Mouse (Mus musculus): Measurements from ENCODE around the gene Tnf. TPM values are rescaled to one million over a fixed set of nuclear protein-coding genes. Genes with fewer than 3 reads are reported as not detected.
"Not testable (repeated sequence)": the region's sequence is repeated elsewhere in the genome, so short reads cannot be mapped to it uniquely, and the experiment has no call there.

The Tnf gene
- total RNA-seq, 2 experiments from 2014 or later, result 8.3 to 19.2 TPM

- ATAC-seq (replicated peaks; ENCODE audit: low FRiP score, poor library complexity, severe bottlenecking), result peak; percentile 66
Measured at GRCm38 (mm10) chr17:35235614-35236389, 34.0 kb upstream of the Tnf start, which contains the start of gene Nfkbil1. TSS of gene Nfkbil1 (minus strand) at chr17:35235792.

DNA sequence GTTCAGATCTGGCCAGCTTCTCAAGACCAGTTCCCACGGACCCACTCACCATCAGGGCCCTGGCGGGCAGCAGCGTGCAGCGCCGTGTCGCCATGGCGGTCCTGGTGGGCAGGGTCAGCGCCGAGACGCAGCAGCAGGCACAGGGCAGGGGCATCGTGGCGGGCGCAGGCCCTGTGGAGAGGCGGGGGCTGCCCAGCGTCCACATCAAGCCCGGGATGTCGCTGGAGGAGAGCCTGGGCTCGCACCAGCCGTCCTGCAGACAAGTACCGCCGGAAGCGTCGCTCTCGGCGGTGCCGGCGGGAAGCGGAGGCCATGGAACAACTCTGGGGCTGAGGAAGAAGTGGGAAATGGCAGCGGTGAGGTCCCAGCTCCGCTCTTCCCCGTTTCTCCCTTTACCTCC is 33.1 kb upstream of the Tnf start:
- no peak for ATAC-seq (replicated peaks; ENCODE audit: low FRiP score, poor library complexity, severe bottlenecking)

DNA sequence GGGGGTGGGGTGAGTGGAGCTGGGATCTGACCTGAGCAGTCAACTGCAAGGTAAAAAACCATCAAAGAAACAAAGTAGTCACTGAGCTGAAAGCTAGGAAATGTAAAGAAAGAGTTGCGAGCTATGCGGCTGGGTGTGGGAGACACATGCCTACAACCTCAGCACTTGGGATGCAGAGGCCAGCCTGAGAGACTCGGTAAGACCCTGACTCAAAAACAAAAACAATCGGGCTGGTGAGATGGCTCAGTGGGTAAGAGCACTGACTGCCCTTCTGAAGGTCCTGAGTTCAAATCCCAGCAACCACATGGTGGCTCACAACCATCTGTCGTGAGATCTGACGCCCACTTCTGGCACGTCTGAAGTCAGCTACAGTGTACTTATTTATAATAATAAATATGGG is 32.3 kb upstream of the Tnf start:
- not testable (repeated sequence) for ATAC-seq (replicated peaks; ENCODE audit: low FRiP score, poor library complexity, severe bottlenecking)

DNA sequence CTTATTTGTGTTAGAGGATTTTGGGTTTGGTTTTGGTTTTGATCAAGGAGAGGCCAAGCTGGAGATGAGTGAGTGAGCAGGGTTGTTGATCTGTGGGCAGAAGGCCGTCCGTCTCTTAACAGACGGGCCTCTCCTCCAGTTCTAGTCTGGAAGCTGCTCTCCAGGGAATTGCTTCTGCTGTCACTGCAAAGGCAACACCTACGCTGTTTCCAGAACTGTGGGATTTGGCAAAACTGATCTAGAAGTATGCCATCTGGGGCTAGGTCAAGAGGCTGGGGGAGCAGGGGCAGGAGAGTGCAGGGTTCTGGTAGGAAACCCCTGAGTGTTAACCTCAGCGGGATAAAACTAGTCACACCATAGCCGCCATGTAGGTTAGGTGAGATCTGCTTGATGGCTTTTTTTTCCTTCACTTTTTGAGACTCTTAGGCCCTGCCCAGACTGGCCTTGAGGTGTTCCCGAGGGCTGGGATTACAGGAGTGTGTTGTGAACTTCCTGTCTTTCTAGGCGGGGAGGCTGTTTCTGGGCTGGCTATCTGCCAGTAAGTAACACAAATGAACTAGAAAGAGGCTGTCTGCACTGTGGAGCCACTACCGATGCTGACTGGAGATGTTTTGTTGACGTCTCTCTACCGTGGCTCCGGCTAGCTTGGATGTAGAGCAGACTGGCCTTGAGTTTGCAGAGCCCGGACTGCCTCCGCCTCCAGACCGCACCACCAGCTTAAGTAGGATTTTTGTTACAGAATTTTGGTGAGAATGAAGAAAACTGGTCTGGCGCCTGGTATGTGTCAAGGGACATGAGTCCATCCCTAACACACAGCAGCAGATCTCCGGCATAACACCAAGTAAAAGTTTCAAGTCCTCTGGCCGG is 31.5 kb upstream of the Tnf start, which contains the start of gene Atp6v1g2:
Gene Atp6v1g2, plus strand, starts transcription at position 547 of the 867 bp plus-strand sequence.
- no peak for ATAC-seq (replicated peaks; ENCODE audit: low FRiP score, poor library complexity, severe bottlenecking)

GRCm38 (mm10) chr17:35232659-35233058 is 30.9 kb upstream of the Tnf start:
- ATAC-seq (replicated peaks; ENCODE audit: low FRiP score, poor library complexity, severe bottlenecking), result no peak

- ATAC-seq (replicated peaks; ENCODE audit: low FRiP score, poor library complexity, severe bottlenecking), result peak; percentile 64
Measured at GRCm38 (mm10) chr17:35232043-35232442, 30.2 kb upstream of the Tnf start.

DNA sequence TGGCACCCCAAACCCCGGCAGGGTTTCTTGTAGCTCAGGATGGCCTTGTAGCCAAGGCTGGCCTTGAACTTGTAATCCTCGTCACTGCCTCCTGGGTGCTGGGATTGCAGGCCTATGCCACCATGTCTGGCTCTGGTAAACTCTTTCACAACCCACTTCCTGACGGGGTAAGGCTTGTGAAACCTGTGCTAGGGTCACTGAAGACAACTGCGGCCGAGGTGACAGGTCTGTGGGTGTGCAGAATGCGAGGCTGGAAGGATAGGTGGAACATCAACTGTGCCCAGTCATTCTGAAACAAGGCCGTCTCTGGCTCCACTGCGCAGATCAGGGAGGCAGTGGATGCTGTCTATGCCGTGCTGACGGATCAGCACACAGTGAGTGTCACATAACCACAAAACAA is 29.2 kb upstream of the Tnf start:
- no peak for ATAC-seq (replicated peaks; ENCODE audit: low FRiP score, poor library complexity, severe bottlenecking)

GRCm38 (mm10) chr17:35226561-35227046 is 24.8 kb upstream of the Tnf start:
- ATAC-seq (replicated peaks; ENCODE audit: low FRiP score, poor library complexity, severe bottlenecking), result no peak

- no peak for ATAC-seq (replicated peaks; ENCODE audit: low FRiP score, poor library complexity, severe bottlenecking)
Measured at GRCm38 (mm10) chr17:35225456-35225855, 23.6 kb upstream of the Tnf start.

DNA sequence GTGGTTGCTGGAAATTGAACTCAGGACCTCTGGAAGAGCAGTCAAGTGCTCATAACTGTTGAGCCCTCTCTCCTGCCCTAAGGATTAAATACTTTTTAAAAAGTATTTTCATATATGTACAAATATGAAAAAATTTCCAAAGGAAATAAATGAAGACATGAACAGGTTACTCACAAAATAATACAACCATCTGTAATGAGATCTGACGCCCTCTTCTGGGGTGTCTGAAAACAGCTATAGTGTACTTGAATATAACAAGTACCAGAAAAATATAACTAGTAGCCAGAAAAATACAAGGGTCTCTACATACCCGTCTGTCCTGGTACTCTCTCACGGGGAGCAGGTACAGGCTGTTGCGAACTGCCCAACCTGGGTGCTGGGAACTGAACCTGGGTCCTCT is 22.8 kb upstream of the Tnf start:
- ATAC-seq (replicated peaks; ENCODE audit: low FRiP score, poor library complexity, severe bottlenecking), result no peak

DNA sequence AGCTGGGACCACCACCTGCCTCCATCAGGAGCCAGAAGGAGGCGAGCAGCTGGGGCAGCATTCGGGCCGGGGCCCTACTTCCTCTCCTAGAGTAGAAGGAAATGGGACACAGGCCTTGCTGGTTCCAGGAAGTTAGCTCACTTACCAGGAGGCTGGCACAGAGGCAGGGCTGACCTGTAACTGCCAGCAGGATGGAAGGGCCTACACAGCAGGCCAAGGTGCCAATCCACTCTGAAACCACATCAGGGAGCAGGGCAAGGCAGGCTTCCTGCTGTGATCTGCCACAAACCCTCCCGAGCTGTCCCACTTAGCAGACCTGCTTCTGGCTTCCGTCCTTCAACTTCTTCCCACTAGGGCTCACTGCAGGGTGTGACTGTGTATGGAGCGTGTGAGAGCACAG is 20.5 kb upstream of the Tnf start:
- ATAC-seq (replicated peaks; ENCODE audit: low FRiP score, poor library complexity, severe bottlenecking), result no peak

GRCm38 (mm10) chr17:35220156-35220952 is 18.5 kb upstream of the Tnf start, which contains the start of gene Gm16181:
TSS of gene Gm16181 (plus strand) at chr17:35220834.
- no peak for ATAC-seq (replicated peaks; ENCODE audit: low FRiP score, poor library complexity, severe bottlenecking)

DNA sequence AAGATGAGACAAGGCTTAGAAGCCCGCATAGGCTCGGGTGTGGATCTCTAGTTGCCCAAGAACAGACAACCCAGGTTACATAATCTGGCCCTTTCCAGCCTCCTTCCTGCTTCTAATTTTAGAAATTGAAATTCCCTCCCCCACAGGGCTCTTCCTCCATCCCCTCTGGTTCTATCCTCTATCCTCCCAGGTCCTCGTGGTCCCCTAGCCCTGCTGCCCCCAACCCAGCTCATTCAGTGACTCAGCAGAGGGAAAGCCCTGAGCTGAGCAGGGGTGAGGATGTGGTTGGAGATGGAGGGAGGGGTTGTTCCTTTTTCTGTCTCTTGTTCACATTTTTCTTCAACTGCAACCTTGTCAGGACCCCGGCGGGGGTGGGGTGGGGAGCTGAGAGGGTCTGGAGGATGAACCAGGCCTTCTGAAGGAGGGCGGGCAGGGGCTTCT is 17.8 kb upstream of the Tnf start:
- ATAC-seq (replicated peaks; ENCODE audit: low FRiP score, poor library complexity, severe bottlenecking), result no peak

- no peak for ATAC-seq (replicated peaks; ENCODE audit: low FRiP score, poor library complexity, severe bottlenecking)
Measured at GRCm38 (mm10) chr17:35218516-35219193, 16.8 kb upstream of the Tnf start.

DNA sequence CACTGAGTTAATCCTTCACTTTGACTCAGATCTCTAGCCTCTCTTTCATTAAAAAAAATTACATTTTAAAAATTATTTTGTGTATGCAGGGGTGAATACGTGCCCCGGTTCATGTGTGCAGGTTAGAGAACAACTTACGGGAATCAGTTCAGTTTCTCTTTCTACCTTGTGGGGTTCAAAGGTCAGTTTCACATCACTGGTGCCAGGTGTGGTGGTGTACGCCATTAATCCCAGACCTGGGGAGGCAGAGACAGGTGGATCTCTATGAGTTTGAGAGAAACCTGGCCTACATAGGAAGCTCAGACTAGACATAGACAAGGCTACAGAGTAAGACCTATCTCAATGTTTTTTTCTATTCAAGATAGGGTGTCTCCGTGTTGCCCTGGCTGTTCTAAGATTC is 11.3 kb upstream of the Tnf start:
- no peak for ATAC-seq (replicated peaks; ENCODE audit: low FRiP score, poor library complexity, severe bottlenecking)

DNA sequence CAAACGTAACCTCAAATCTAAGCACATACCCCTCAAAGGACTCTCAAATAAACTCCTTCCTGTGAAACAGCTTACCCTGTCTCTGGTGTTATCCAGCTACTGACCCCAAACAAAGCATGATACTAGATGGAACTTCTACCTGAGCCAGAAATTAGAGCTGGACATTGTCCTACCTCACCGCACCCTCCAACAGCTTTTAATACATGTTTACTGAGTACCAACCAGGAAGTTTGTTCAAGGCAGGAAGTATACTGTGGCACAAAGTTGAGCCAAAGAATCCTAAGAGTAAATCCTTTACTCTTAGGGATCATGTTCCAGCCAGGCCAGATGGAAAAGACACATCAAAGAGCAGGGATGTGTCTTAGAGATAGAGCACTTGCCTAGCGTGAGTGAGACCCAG is 8.8 kb upstream of the Tnf start:
- no peak for ATAC-seq (replicated peaks; ENCODE audit: low FRiP score, poor library complexity, severe bottlenecking)

DNA sequence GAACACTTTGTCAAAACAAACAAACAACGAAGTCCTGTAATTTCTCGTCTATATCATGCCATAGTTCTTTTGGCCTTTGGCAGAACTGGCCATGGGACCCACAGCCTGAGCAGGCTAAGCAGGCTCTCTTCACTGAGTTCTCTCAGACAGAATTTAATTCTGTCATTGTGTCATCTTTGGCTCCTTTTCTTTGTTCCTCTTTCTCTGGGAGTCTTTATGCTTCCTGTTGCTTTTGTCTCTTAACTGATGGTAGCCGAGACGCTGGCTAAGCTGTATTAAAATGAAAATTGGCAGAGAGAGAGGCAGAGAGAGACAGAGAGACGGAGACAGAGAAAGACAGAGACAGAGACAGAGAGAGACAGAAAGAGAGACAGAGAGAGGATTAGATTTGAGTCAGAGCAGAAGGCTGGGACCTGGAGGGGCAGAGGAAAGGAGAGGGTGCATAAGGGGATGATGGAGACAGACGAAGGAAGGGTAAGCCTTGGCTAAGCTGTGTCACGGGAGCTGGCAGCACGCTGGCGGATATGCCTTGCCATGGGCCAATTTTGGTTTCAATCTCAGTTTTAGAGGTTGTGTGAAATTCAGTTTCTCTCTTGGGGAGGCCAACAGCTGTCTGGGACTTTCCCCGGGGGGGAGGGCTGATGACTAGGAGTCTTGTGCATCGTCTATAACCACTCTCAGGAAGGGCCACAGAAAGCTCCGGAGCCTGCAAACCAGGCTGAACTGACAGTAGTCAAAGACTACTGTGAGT is 8.2 kb upstream of the Tnf start:
- no peak for ATAC-seq (replicated peaks; ENCODE audit: low FRiP score, poor library complexity, severe bottlenecking)

DNA sequence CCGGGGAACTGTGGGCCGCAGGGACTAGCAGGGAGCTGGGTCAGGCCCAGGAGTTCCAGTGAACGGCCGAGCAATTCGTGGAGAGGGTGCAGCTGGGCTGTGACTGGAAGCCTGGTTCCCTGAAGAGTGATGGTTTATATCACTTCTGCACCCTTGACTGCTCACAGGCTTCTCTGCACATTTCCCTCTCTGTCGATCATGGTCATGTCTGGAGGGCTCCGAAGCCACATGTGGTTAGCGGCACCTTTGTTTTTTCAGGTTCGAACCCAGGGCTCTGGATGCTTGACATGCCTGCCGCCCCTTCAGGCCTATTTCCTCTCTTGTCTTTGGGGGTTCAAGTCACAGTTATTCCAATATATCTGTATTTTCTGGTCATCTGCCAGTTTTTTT is 3.6 kb upstream of the Tnf start:
- ATAC-seq (replicated peaks; ENCODE audit: low FRiP score, poor library complexity, severe bottlenecking), result no peak

Measured in erythroblast, adult 5-6 weeks (primary cell).